Mouse (Mus musculus): ENCODE results near the gene Ubqln4.

GRCm38 (mm10) chr3:88563442-88563841 lies 9.9 kb downstream of the Ubqln4 start:
- TF ChIP-seq CTCF (IDR thresholded peaks at IDR 0.05; ENCODE audit: borderline replicate concordance, insufficient read depth, low read length) (no peak), POLR2A (IDR thresholded peaks at IDR 0.05; ENCODE audit: low read depth, low read length) (no peak)
